ENCODE assay signal across 11 mouse cellular contexts in genomic region chr11:25262906-25263305, GRCm38 (mm10).
"Had no signal": no experiment of that assay in that cellular context is flagged by ENCODE, and none has a peak within 500 bp of the region (broad histone marks: within the 10 kb centered on the region; RNA-seq: fewer than 3 reads in every experiment).

No protein-coding gene starts in this region.

- ATAC-seq: lung, postnatal 0 days had no signal

- DNase-seq: kidney, postnatal 10 days; kidney, postnatal 4 days; lung, adult 2 months; lung, postnatal 36 days; thymus, postnatal 4 days had no signal

- H3K9me3 ChIP-seq: liver, embryonic 15.5 days had no signal

- H3K4me2 ChIP-seq: liver, embryonic 11.5 days; liver, embryonic 15.5 days had no signal

- H3K4me3 ChIP-seq: left cerebral cortex, adult 2 months; limb, embryonic 10.5 days; liver, embryonic 15.5 days had no signal

- H3K9ac ChIP-seq: liver, embryonic 15.5 days had no signal

- H3K27ac ChIP-seq: left cerebral cortex, adult 2 months; limb, embryonic 10.5 days; liver, embryonic 15.5 days; stomach, postnatal 0 days had no signal

- H3K36me3 ChIP-seq: limb, embryonic 10.5 days; liver, embryonic 15.5 days had no signal

- H3K4me1 ChIP-seq: limb, embryonic 10.5 days; liver, embryonic 15.5 days had no signal

- H3K27me3 ChIP-seq: liver, embryonic 15.5 days had no signal
